Mouse (Mus musculus) lung, embryonic 14.5 days (tissue): ENCODE data around the gene Olfr33. TPM values are rescaled to one million over a fixed set of nuclear protein-coding genes. Genes with fewer than 3 reads are reported as not detected.

ENCODE experiments used
- ATAC-seq: fragments of 200-750 bp; cut with Nextera tagmentation; 2 replicates; pipeline ENCODE4 v1.8.0; 2017; ENCODE audit warnings: mild to moderate bottlenecking, moderate TSS enrichment, moderate library complexity; ENCODE audit not compliant: insufficient read depth
- DNase-seq: peaks from one replicate; pipeline ENCODE4 v3.0.0-alpha.2; 2015
- H3K27ac ChIP-seq: fragments of 300-500 bp; sonication (generic); 2 replicates; pipeline ENCODE4 v1.5.1; 2014; ENCODE audit warnings: low read depth, mild to moderate bottlenecking, moderate library complexity
- H3K27me3 ChIP-seq: fragments of 300-500 bp; sonication (generic); 2 replicates; pipeline ENCODE4 v1.6.1; 2014; ENCODE audit warnings: low read length, control low read depth; ENCODE audit not compliant: insufficient read depth
- H3K36me3 ChIP-seq: fragments of 300-500 bp; sonication (generic); 2 replicates; pipeline ENCODE4 v1.6.1; 2014; ENCODE audit warnings: control low read depth; ENCODE audit not compliant: insufficient read depth
- H3K4me1 ChIP-seq: fragments of 300-500 bp; sonication (generic); 2 replicates; pipeline ENCODE4 v1.6.1; 2014; ENCODE audit warnings: antibody characterized with exemption, control low read depth; ENCODE audit not compliant: insufficient read depth
- H3K4me2 ChIP-seq: fragments of 300-500 bp; sonication (generic); 2 replicates; pipeline ENCODE4 v1.6.1; 2014; ENCODE audit warnings: mild to moderate bottlenecking
- H3K4me3 ChIP-seq: fragments of 300-500 bp; sonication (generic); 2 replicates; pipeline ENCODE4 v1.5.1; 2014; ENCODE audit warnings: low read depth, low read length
- H3K9ac ChIP-seq: fragments of 300-500 bp; sonication (generic); 2 replicates; pipeline ENCODE4 v1.6.1; 2014
- H3K9me3 ChIP-seq: fragments of 300-500 bp; sonication (generic); 2 replicates; pipeline ENCODE4 v1.6.1; 2016; ENCODE audit warnings: low read depth, low read length, control low read depth
- CTCF ChIP-seq: IDR thresholded peaks from 2 replicates; pipeline ENCODE4 v1.5.1; 2016; ENCODE audit warnings: antibody characterized with exemption, low read depth
- WGBS: fragments of 180-500 bp; shearing (Covaris S2); extraction: QIAGEN DNeasy Blood & Tissue Kit; methylation state at CpG from one replicate; pipeline ENCODE4 v1.1.7; 2014; 5-methylcytosine and 5-hydroxymethylcytosine counted together
- polyA plus RNA-seq: library from polyadenylated mRNA; unstranded; fragments of >200 nt; fragmentation: Nextera tagmentation; extraction: Ambion mirVana; gene quantifications from 2 replicates; pipeline ENCODE4 v1.2.1, GENCODE M21; 2014

The Olfr33 gene
- polyA plus RNA-seq, result not detected in 2 replicates

- Histone ChIP-seq H3K27me3 (no peaks in the 10 kb centered on the region), H3K4me2 (no peak within 1 kb of the TSS), H3K4me1 (no peaks in the 10 kb centered on the region), H3K4me3 (no peak within 1 kb of the TSS), H3K27ac (no peak within 1 kb of the TSS), H3K9me3 (no peaks in the 10 kb centered on the region), H3K36me3 (no peaks in the 10 kb centered on the region), H3K9ac (no peak within 1 kb of the TSS)
- ATAC-seq, result no peak
- DNase-seq, result no peak
- TF ChIP-seq CTCF, result no peak
- WGBS, result 36% methylated on average over 1 of the region's 1 CpGs
Measured at GRCm38 (mm10) chr7:102718970-102719369, at the start of gene Olfr33. Olfr33 (minus strand) TSS chr7:102719070.

- no peak for TF ChIP-seq CTCF
- H3K4me3 ChIP-seq, result no peak within 1 kb of the TSS
- no peak within 1 kb of the TSS for H3K27ac ChIP-seq
- no peaks in the 10 kb centered on the region for H3K36me3 ChIP-seq
- H3K4me1 ChIP-seq, result no peaks in the 10 kb centered on the region
- H3K4me2 ChIP-seq, result no peak within 1 kb of the TSS
- no peaks in the 10 kb centered on the region for H3K27me3 ChIP-seq
- DNase-seq, result no peak
- 68% methylated on average over 4 of the region's 4 CpGs for WGBS
- H3K9me3 ChIP-seq, result no peaks in the 10 kb centered on the region
- H3K9ac ChIP-seq, result no peak within 1 kb of the TSS
- ATAC-seq, result no peak
Measured at GRCm38 (mm10) chr7:102759266-102759665, 40.4 kb upstream of the Olfr33 start, which contains the start of the genes Olfr560 and Olfr78. Olfr560 (minus strand) TSS chr7:102759366. Olfr78 (minus strand) TSS chr7:102759471.

GRCm38 (mm10) chr7:102752086-102752485, 33.2 kb upstream of the Olfr33 start:
- no peak overlapping the region for H3K27ac ChIP-seq
- H3K4me2 ChIP-seq, result no peak overlapping the region
- no peaks in the 10 kb centered on the region for H3K36me3 ChIP-seq
- TF ChIP-seq CTCF, result peak; percentile 34; the same call in 1 of the 2 replicates
- H3K4me1 ChIP-seq, result no peaks in the 10 kb centered on the region
- WGBS, result 11% methylated on average over 1 of the region's 1 CpGs
- ATAC-seq, result no peak
- H3K9ac ChIP-seq, result no peak overlapping the region
- H3K27me3 ChIP-seq, result no peaks in the 10 kb centered on the region
- H3K9me3 ChIP-seq, result no peaks in the 10 kb centered on the region
- DNase-seq, result peak; percentile 20
- no peak overlapping the region for H3K4me3 ChIP-seq

GRCm38 (mm10) chr7:102737705-102738104, 18.8 kb upstream of the Olfr33 start:
- no peaks in the 10 kb centered on the region for H3K9me3 ChIP-seq
- ATAC-seq (no peak), DNase-seq (no peak)
- no peaks in the 10 kb centered on the region for H3K27me3 ChIP-seq
- no peak overlapping the region for H3K9ac ChIP-seq
- TF ChIP-seq CTCF, result no peak
- H3K4me3 ChIP-seq, result no peak overlapping the region
- no peak overlapping the region for H3K4me2 ChIP-seq
- no peak overlapping the region for H3K27ac ChIP-seq
- 51% methylated on average over 2 of the region's 2 CpGs for WGBS
- no peaks in the 10 kb centered on the region for H3K36me3 ChIP-seq
- no peaks in the 10 kb centered on the region for H3K4me1 ChIP-seq

GRCm38 (mm10) chr7:102733793-102734192, 14.9 kb upstream of the Olfr33 start:
- no peak for TF ChIP-seq CTCF
- no peak for ATAC-seq
- Histone ChIP-seq H3K4me3 (no peak overlapping the region), H3K9me3 (no peaks in the 10 kb centered on the region), H3K27ac (no peak overlapping the region), H3K27me3 (no peaks in the 10 kb centered on the region), H3K36me3 (no peaks in the 10 kb centered on the region), H3K9ac (no peak overlapping the region), H3K4me1 (no peaks in the 10 kb centered on the region), H3K4me2 (no peak overlapping the region)
- DNase-seq, result no peak
- 20% methylated on average over 1 of the region's 1 CpGs for WGBS

- no peaks in the 10 kb centered on the region for H3K4me1 ChIP-seq
- no peaks in the 10 kb centered on the region for H3K9me3 ChIP-seq
- DNase-seq (no peak), ATAC-seq (no peak)
- H3K4me3 ChIP-seq, result no peak within 1 kb of the TSS
- no peak within 1 kb of the TSS for H3K4me2 ChIP-seq
- no peak within 1 kb of the TSS for H3K27ac ChIP-seq
- TF ChIP-seq CTCF, result no peak
- no peaks in the 10 kb centered on the region for H3K36me3 ChIP-seq
- H3K9ac ChIP-seq, result no peak within 1 kb of the TSS
- H3K27me3 ChIP-seq, result no peaks in the 10 kb centered on the region
Measured at GRCm38 (mm10) chr7:102727391-102727790, 8.5 kb upstream of the Olfr33 start, which contains the start of gene Olfr559. Olfr559 (minus strand) TSS chr7:102727491.

GRCm38 (mm10) chr7:102701915-102702314, 17.0 kb downstream of the Olfr33 start, which contains the start of gene Olfr558:
Olfr558 (plus strand) TSS chr7:102702215.
- Histone ChIP-seq H3K9me3 (no peaks in the 10 kb centered on the region), H3K27ac (no peak within 1 kb of the TSS), H3K4me1 (no peaks in the 10 kb centered on the region), H3K36me3 (no peaks in the 10 kb centered on the region), H3K27me3 (no peaks in the 10 kb centered on the region), H3K9ac (no peak within 1 kb of the TSS), H3K4me2 (no peak within 1 kb of the TSS), H3K4me3 (no peak within 1 kb of the TSS)
- TF ChIP-seq CTCF, result no peak
- DNase-seq (no peak), ATAC-seq (no peak)

- DNase-seq, result no peak
- no peaks in the 10 kb centered on the region for H3K4me1 ChIP-seq
- ATAC-seq, result no peak
- H3K9me3 ChIP-seq, result no peaks in the 10 kb centered on the region
- TF ChIP-seq CTCF, result no peak
- H3K27ac ChIP-seq, result no peak overlapping the region
- H3K27me3 ChIP-seq, result no peaks in the 10 kb centered on the region
- H3K4me3 ChIP-seq, result no peak overlapping the region
- no peaks in the 10 kb centered on the region for H3K36me3 ChIP-seq
- 77% methylated on average over 7 of the region's 7 CpGs for WGBS
- no peak overlapping the region for H3K9ac ChIP-seq
- H3K4me2 ChIP-seq, result no peak overlapping the region
Measured at GRCm38 (mm10) chr7:102698461-102698860, 20.4 kb downstream of the Olfr33 start.
